Mouse (Mus musculus): ENCODE results near the gene Myo1f. TPM values are rescaled to one million over a fixed set of nuclear protein-coding genes. Genes with fewer than 3 reads are reported as not detected.
"Not testable (repeated sequence)": the region's sequence is repeated elsewhere in the genome, so short reads cannot be mapped to it uniquely, and the experiment has no call there.

The Myo1f gene
- polyA plus RNA-seq, 1 experiment from 2014 or later: 7.9 TPM

GRCm38 (mm10) chr17:33600831-33601230, 45.3 kb downstream of the Myo1f start:
- Histone ChIP-seq H3K4me2 (ENCODE audit: low read depth, low read length) (no peak overlapping the region), H3K36me3 (ENCODE audit: control insufficient read depth, insufficient read depth, low read length) (no peaks in the 10 kb centered on the region), H3K4me3 (replicated peaks; ENCODE audit: low read length) (no peak overlapping the region), H3K9me3 (replicated peaks; ENCODE audit: control insufficient read depth, low read length) (no peaks in the 10 kb centered on the region; the same call in 1 of the 2 replicates), H3K4me1 (ENCODE audit: control insufficient read depth, insufficient read depth, low read length) (no peaks in the 10 kb centered on the region), H3K27ac (ENCODE audit: low read length) (no peak overlapping the region), H3K27me3 (ENCODE audit: control insufficient read depth, insufficient read depth, low read length) (no peaks in the 10 kb centered on the region), H3K9ac (ENCODE audit: low read length) (no peak overlapping the region)
- 77% methylated on average over 3 of the region's 3 CpGs for WGBS
- no peak for ATAC-seq (ENCODE audit: insufficient read depth, low FRiP score)

- H3K27me3 ChIP-seq (ENCODE audit: control insufficient read depth, insufficient read depth, low read length): no peaks in the 10 kb centered on the region
- no peak overlapping the region for H3K27ac ChIP-seq (ENCODE audit: low read length)
- no peak overlapping the region for H3K4me2 ChIP-seq (ENCODE audit: low read depth, low read length)
- H3K4me3 ChIP-seq (replicated peaks; ENCODE audit: low read length): no peak overlapping the region
- ATAC-seq (ENCODE audit: insufficient read depth, low FRiP score): no peak
- no peak overlapping the region for H3K9ac ChIP-seq (ENCODE audit: low read length)
- WGBS: 82% methylated on average over 12 of the region's 12 CpGs
- no peaks in the 10 kb centered on the region for H3K4me1 ChIP-seq (ENCODE audit: control insufficient read depth, insufficient read depth, low read length)
- no peaks in the 10 kb centered on the region; the same call in 1 of the 2 replicates for H3K9me3 ChIP-seq (replicated peaks; ENCODE audit: control insufficient read depth, low read length)
- no peaks in the 10 kb centered on the region for H3K36me3 ChIP-seq (ENCODE audit: control insufficient read depth, insufficient read depth, low read length)
Measured at GRCm38 (mm10) chr17:33601947-33602346, 46.4 kb downstream of the Myo1f start.

GRCm38 (mm10) chr17:33607273-33607672, 51.8 kb downstream of the Myo1f start:
- Histone ChIP-seq H3K9me3 (replicated peaks; ENCODE audit: control insufficient read depth, low read length) (no peaks in the 10 kb centered on the region), H3K4me1 (ENCODE audit: control insufficient read depth, insufficient read depth, low read length) (no peaks in the 10 kb centered on the region), H3K27me3 (ENCODE audit: control insufficient read depth, insufficient read depth, low read length) (no peaks in the 10 kb centered on the region), H3K9ac (ENCODE audit: low read length) (no peak overlapping the region), H3K4me3 (replicated peaks; ENCODE audit: low read length) (no peak overlapping the region), H3K36me3 (ENCODE audit: control insufficient read depth, insufficient read depth, low read length) (no peaks in the 10 kb centered on the region), H3K27ac (ENCODE audit: low read length) (no peak overlapping the region; the same call in 1 of the 2 replicates), H3K4me2 (ENCODE audit: low read depth, low read length) (no peak overlapping the region)
- ATAC-seq (ENCODE audit: insufficient read depth, low FRiP score): no peak
- WGBS: 79% methylated on average over 2 of the region's 2 CpGs

GRCm38 (mm10) chr17:33610548-33610947, 55.0 kb downstream of the Myo1f start:
- no peak overlapping the region for H3K4me2 ChIP-seq (ENCODE audit: low read depth, low read length)

GRCm38 (mm10) chr17:33613726-33614125, 58.2 kb downstream of the Myo1f start:
- H3K27ac ChIP-seq (ENCODE audit: low read length); H3K4me2 ChIP-seq (ENCODE audit: low read depth, low read length); H3K9ac ChIP-seq (ENCODE audit: low read length); H3K4me3 ChIP-seq (replicated peaks; ENCODE audit: low read length); H3K4me1 ChIP-seq (ENCODE audit: control insufficient read depth, insufficient read depth, low read length); H3K27me3 ChIP-seq (ENCODE audit: control insufficient read depth, insufficient read depth, low read length); H3K9me3 ChIP-seq (replicated peaks; ENCODE audit: control insufficient read depth, low read length); ATAC-seq (ENCODE audit: insufficient read depth, low FRiP score); H3K36me3 ChIP-seq (ENCODE audit: control insufficient read depth, insufficient read depth, low read length): not testable (repeated sequence)
- 84% methylated on average over 5 of the region's 5 CpGs for WGBS

More at GRCm38 (mm10) chr17:33610548-33610947, 55.0 kb downstream of the Myo1f start:
- 79% methylated on average over 7 of the region's 7 CpGs for WGBS
- H3K27me3 ChIP-seq (ENCODE audit: control insufficient read depth, insufficient read depth, low read length): no peaks in the 10 kb centered on the region
- no peak for ATAC-seq (ENCODE audit: insufficient read depth, low FRiP score)
- no peak overlapping the region for H3K4me3 ChIP-seq (replicated peaks; ENCODE audit: low read length)
- no peaks in the 10 kb centered on the region for H3K9me3 ChIP-seq (replicated peaks; ENCODE audit: control insufficient read depth, low read length)
- H3K36me3 ChIP-seq (ENCODE audit: control insufficient read depth, insufficient read depth, low read length): no peaks in the 10 kb centered on the region
- no peak overlapping the region for H3K9ac ChIP-seq (ENCODE audit: low read length)
- H3K27ac ChIP-seq (ENCODE audit: low read length): no peak overlapping the region
- H3K4me1 ChIP-seq (ENCODE audit: control insufficient read depth, insufficient read depth, low read length): no peaks in the 10 kb centered on the region

GRCm38 (mm10) chr17:33627281-33627680, 71.8 kb downstream of the Myo1f start:
- WGBS: 89% methylated on average over 3 of the region's 3 CpGs
- no peak overlapping the region for H3K4me3 ChIP-seq (replicated peaks; ENCODE audit: low read length)
- no peaks in the 10 kb centered on the region for H3K27me3 ChIP-seq (ENCODE audit: control insufficient read depth, insufficient read depth, low read length)
- H3K9me3 ChIP-seq (replicated peaks; ENCODE audit: control insufficient read depth, low read length): no peaks in the 10 kb centered on the region
- no peak overlapping the region for H3K4me2 ChIP-seq (ENCODE audit: low read depth, low read length)
- ATAC-seq (ENCODE audit: insufficient read depth, low FRiP score): no peak
- H3K4me1 ChIP-seq (ENCODE audit: control insufficient read depth, insufficient read depth, low read length): peaks cover 20% of the 10 kb centered on the region
- no peak overlapping the region for H3K27ac ChIP-seq (ENCODE audit: low read length)
- 0 out of 2 replicates have a peak, but pooled peaks cover 5% of the 10 kb centered on the region for H3K36me3 ChIP-seq (ENCODE audit: control insufficient read depth, insufficient read depth, low read length)
- no peak overlapping the region for H3K9ac ChIP-seq (ENCODE audit: low read length)

- peak; percentile 96 for ATAC-seq (ENCODE audit: insufficient read depth, low FRiP score)
- H3K4me1 ChIP-seq (ENCODE audit: control insufficient read depth, insufficient read depth, low read length): peaks cover 20% of the 10 kb centered on the region
- WGBS: 3% methylated on average over 35 of the region's 35 CpGs
Measured at GRCm38 (mm10) chr17:33628621-33629486, 73.3 kb downstream of the Myo1f start, which contains the start of gene Zfp414. TSS of gene Zfp414 (plus strand) at chr17:33629090.

GRCm38 (mm10) chr17:33629487-33630125, 74.1 kb downstream of the Myo1f start:
- peak; percentile 2; the same call in 1 of the 2 replicates for ATAC-seq (ENCODE audit: insufficient read depth, low FRiP score)
- Histone ChIP-seq H3K36me3 (ENCODE audit: control insufficient read depth, insufficient read depth, low read length) (0 out of 2 replicates have a peak, but pooled peaks cover 5% of the 10 kb centered on the region), H3K9me3 (replicated peaks; ENCODE audit: control insufficient read depth, low read length) (no peaks in the 10 kb centered on the region), H3K4me3 (replicated peaks; ENCODE audit: low read length) (peak overlapping the region; percentile 80), H3K9ac (ENCODE audit: low read length) (peak overlapping the region; percentile 92), H3K4me2 (ENCODE audit: low read depth, low read length) (peak overlapping the region; percentile 80), H3K27me3 (ENCODE audit: control insufficient read depth, insufficient read depth, low read length) (no peaks in the 10 kb centered on the region), H3K27ac (ENCODE audit: low read length) (peak overlapping the region; percentile 100), H3K4me1 (ENCODE audit: control insufficient read depth, insufficient read depth, low read length) (peaks cover 20% of the 10 kb centered on the region)
- WGBS: 66% methylated on average over 12 of the region's 12 CpGs

More at GRCm38 (mm10) chr17:33628621-33629486, 73.3 kb downstream of the Myo1f start, which contains the start of gene Zfp414:
- Histone ChIP-seq H3K4me2 (ENCODE audit: low read depth, low read length) (peak within 1 kb of the TSS; percentile 80), H3K27me3 (ENCODE audit: control insufficient read depth, insufficient read depth, low read length) (no peaks in the 10 kb centered on the region), H3K27ac (ENCODE audit: low read length) (peak within 1 kb of the TSS; percentile 100), H3K4me3 (replicated peaks; ENCODE audit: low read length) (peak within 1 kb of the TSS; percentile 80), H3K36me3 (ENCODE audit: control insufficient read depth, insufficient read depth, low read length) (0 out of 2 replicates have a peak, but pooled peaks cover 5% of the 10 kb centered on the region), H3K9me3 (replicated peaks; ENCODE audit: control insufficient read depth, low read length) (no peaks in the 10 kb centered on the region), H3K9ac (ENCODE audit: low read length) (peak within 1 kb of the TSS; percentile 92)

All from stomach, embryonic 16.5 days (tissue).